Mouse (Mus musculus) MEL (cell line): Measurements from ENCODE around the gene Gm8947.
"Not testable (repeated sequence)": the region's sequence is repeated elsewhere in the genome, so short reads cannot be mapped to it uniquely, and the experiment has no call there.

Source experiments
- CTCF ChIP-seq, 3 experiments: IDR thresholded peaks in 2 of 3; conservative IDR thresholded peaks in 1 of 3; 2 replicates each; pipeline ENCODE4 v1.5.1; 2011 to 2012; ENCODE audit warnings: low read length in 3 of 3, low read depth in 2 of 3, mild to moderate bottlenecking in 2 of 3, improper control_type of control experiment in 1 of 3, inconsistent platforms in 1 of 3, mixed read lengths in 1 of 3, moderate library complexity in 1 of 3; ENCODE audit not compliant: control insufficient read depth in 1 of 3, insufficient read depth in 1 of 3, poor library complexity in 1 of 3, severe bottlenecking in 1 of 3
- E2F4 ChIP-seq: IDR thresholded peaks from 2 replicates; pipeline ENCODE4 v1.6.1; 2011; ENCODE audit warnings: low read depth, low read length, improper control_type of control experiment, borderline replicate concordance
- ZMIZ1 ChIP-seq: IDR thresholded peaks from 2 replicates; pipeline ENCODE4 v1.6.1; 2012; ENCODE audit warnings: low read depth, mild to moderate bottlenecking, inconsistent platforms, low read length, improper control_type of control experiment, moderate library complexity

GRCm38 (mm10) chr1:151198120-151198519 is 5.9 kb downstream of the Gm8947 start, which contains the start of gene Gm47995:
- not testable (repeated sequence) for TF ChIP-seq ZMIZ1; E2F4; CTCF (IDR thresholded peaks at IDR 0.05 in 2 of 3, conservative IDR thresholded peaks at IDR 0.05 in 1 of 3; ENCODE audit: control insufficient read depth in 1 of 3, insufficient read depth in 1 of 3, low read depth in 2 of 3, low read length in 3 of 3, poor library complexity in 1 of 3, severe bottlenecking in 1 of 3)
